Mouse (Mus musculus) intestine, embryonic 15.5 days (tissue): ENCODE measurements at regions not wholly inside any gene's neighbourhood (a gene's known extent, or its start where the extent isn't known, plus 50 kb on each side); places are given as distances from the start of the nearest gene placed in this dataset.

Experiments
- ATAC-seq: fragments of 200-750 bp; cut with Nextera tagmentation; 2 replicates; pipeline ENCODE4 v1.8.0; 2017; ENCODE audit warnings: moderate TSS enrichment, moderate library complexity
- H3K27ac ChIP-seq: fragments of 300-500 bp; sonication (generic); 2 replicates; pipeline ENCODE4 v1.5.1; 2015; ENCODE audit warnings: mild to moderate bottlenecking, inconsistent platforms
- H3K27me3 ChIP-seq: fragments of 300-500 bp; sonication (generic); replicated peaks from 2 replicates; pipeline ENCODE4 v1.6.1; 2015; ENCODE audit warnings: inconsistent platforms
- H3K36me3 ChIP-seq: fragments of 300-500 bp; sonication (generic); 2 replicates; pipeline ENCODE4 v1.6.1; 2015; ENCODE audit warnings: inconsistent platforms
- H3K4me1 ChIP-seq: fragments of 300-500 bp; sonication (generic); replicated peaks from 2 replicates; pipeline ENCODE4 v1.6.1; 2015; ENCODE audit warnings: inconsistent platforms
- H3K4me2 ChIP-seq: fragments of 300-500 bp; sonication (generic); replicated peaks from 2 replicates; pipeline ENCODE4 v1.6.1; 2015; ENCODE audit warnings: mild to moderate bottlenecking, inconsistent platforms
- H3K4me3 ChIP-seq: fragments of 300-500 bp; sonication (generic); replicated peaks from 2 replicates; pipeline ENCODE4 v1.5.1; 2015; ENCODE audit warnings: inconsistent platforms
- H3K9ac ChIP-seq: fragments of 300-500 bp; sonication (generic); 2 replicates; pipeline ENCODE4 v1.6.1; 2015; ENCODE audit warnings: inconsistent platforms
- H3K9me3 ChIP-seq: fragments of 300-500 bp; sonication (generic); 2 replicates; pipeline ENCODE4 v1.6.1; 2016; ENCODE audit warnings: inconsistent platforms
- WGBS: fragments of 180-500 bp; shearing (Covaris S2); methylation state at CpG from one replicate; pipeline ENCODE4 v1.1.7; 2015; 5-methylcytosine and 5-hydroxymethylcytosine counted together

DNA sequence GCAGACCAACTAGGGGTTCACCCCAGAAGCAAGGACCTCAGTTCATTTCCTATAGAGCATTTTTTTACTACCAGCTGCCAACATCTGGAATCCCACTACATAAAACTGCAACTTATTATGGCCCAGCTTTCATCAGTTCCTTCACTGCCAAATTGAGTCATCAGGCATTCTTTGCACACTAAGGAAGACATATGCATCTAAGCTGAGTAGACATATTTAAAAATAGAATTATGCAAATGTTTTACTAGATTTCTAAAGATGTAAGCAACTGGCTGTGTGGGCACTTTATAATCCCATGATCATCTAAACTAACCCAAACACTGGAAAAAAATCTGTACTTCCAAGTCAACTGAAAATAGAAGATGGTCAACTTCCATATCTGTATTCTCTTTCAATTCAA is 415.9 kb upstream of the Rarb start:
- Histone ChIP-seq H3K36me3 (no peaks in the 10 kb centered on the region), H3K27me3 (no peaks in the 10 kb centered on the region), H3K27ac (no peak overlapping the region), H3K4me3 (no peak overlapping the region), H3K4me1 (no peaks in the 10 kb centered on the region), H3K9ac (no peak overlapping the region), H3K9me3 (no peaks in the 10 kb centered on the region), H3K4me2 (no peak overlapping the region)
- no peak for ATAC-seq

DNA sequence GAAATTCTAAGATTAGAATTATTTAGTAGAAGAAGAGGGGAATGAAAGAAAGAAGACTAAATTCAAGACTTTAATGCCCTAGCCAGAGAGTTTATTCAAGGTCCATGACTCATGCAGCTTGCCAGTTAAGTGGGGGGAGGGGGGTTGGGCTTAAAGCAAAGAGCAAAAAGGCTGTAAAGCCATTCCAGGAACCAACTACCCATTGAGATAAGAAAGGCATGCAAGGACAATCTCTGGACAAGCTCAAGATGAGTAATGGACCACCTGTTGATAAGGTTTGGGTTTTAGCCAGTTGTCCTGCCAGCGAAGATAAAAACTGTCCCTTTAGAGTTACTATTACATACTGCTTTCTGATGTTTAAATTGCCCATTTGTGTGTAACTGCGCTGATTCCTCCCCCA is 392.5 kb upstream of the Rarb start:
- Histone ChIP-seq H3K36me3 (no peaks in the 10 kb centered on the region), H3K27me3 (no peaks in the 10 kb centered on the region), H3K4me1 (no peaks in the 10 kb centered on the region), H3K4me3 (no peak overlapping the region), H3K27ac (no peak overlapping the region), H3K9ac (no peak overlapping the region), H3K9me3 (no peaks in the 10 kb centered on the region), H3K4me2 (no peak overlapping the region)
- ATAC-seq, result no peak
- 69% methylated on average over 2 of the region's 2 CpGs for WGBS

DNA sequence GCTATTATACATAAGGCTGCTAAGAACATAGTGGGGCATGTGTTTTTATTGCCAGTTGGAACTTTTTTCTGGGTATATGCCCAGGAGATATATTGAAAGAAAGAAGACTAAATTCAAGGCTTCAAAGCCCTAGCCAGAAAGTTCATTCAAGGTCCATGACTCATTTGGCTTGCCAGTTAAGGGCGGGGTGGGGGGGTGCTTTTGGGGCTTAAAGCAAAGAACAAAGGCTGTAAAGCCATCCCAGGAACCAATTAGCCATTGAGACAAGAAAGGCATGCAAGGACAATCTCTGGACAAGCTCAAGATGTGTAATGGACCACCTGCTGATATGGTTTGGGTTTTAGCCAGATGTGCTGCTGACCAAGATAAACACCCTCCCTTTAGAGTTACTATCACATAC is 386.7 kb upstream of the Rarb start:
- Histone ChIP-seq H3K4me1 (no peaks in the 10 kb centered on the region), H3K27me3 (no peaks in the 10 kb centered on the region), H3K27ac (no peak overlapping the region), H3K9ac (no peak overlapping the region), H3K9me3 (no peaks in the 10 kb centered on the region), H3K4me2 (no peak overlapping the region), H3K4me3 (no peak overlapping the region), H3K36me3 (no peaks in the 10 kb centered on the region)
- no peak for ATAC-seq
- 71% methylated on average over 1 of the region's 1 CpGs for WGBS

DNA sequence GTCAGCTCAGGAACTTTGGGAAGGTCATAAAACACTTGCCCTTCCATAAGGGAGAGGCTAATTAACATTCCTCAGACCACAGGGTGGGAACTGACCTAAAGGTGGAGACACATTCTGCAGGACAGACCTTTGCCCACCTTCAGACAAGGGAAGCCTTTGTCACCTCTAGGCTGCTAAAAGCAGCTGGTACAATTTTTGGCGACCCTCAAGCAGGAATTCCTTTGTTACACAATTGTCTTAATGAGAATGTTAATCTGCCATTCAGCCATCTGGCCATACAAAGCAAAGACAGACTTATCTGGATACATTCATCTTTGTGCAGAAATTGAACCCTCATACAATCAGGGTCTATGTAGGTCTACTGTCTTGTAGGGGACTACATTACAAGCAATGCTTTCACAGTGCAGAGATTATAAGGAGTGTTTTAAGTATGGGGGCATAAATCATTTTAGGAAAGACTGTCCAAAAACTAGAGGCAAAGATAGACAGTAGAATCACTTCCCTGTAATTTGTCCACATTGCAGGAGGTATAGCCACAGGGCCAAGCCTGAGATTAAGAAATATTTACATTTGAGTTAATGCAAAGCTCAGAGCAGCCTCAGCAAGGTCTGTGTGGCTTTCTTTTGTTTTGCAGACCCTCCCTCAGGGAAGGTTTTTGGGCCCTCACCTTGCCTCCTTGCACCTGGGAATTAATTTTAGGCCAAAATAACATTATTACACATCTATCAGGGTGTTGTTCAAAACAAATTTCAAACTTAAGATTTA is 384.5 kb upstream of the Rarb start:
- H3K9ac ChIP-seq, result no peak overlapping the region
- H3K27me3 ChIP-seq, result no peaks in the 10 kb centered on the region
- WGBS, result 53% methylated on average over 1 of the region's 1 CpGs
- H3K4me2 ChIP-seq, result no peak overlapping the region
- no peak overlapping the region for H3K27ac ChIP-seq
- no peaks in the 10 kb centered on the region for H3K4me1 ChIP-seq
- H3K36me3 ChIP-seq, result no peaks in the 10 kb centered on the region
- H3K9me3 ChIP-seq, result no peaks in the 10 kb centered on the region
- no peak for ATAC-seq
- H3K4me3 ChIP-seq, result no peak overlapping the region

DNA sequence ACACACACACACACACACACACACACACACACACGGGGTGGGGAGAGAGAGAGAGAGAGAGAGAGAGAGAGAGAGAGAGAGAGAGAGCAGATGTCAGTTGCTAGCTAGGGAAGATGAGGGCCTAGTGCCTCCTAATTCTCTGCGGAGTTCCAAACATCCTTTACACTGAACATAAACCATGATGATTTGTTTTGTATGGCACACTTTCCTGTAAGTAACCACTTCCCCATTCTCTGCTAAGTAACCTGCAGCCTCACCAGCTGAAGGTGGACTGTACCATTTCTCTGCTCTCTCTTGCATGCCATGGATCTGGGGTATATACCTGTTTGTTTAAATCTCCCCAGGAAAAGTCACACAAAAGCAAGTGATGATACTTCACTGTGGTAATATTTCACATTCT is 374.0 kb upstream of the Rarb start:
- H3K9ac ChIP-seq, result no peak overlapping the region
- WGBS, result 49% methylated on average over 2 of the region's 2 CpGs
- no peak overlapping the region for H3K27ac ChIP-seq
- ATAC-seq, result no peak
- H3K36me3 ChIP-seq, result no peaks in the 10 kb centered on the region
- no peaks in the 10 kb centered on the region for H3K27me3 ChIP-seq
- H3K4me1 ChIP-seq, result no peaks in the 10 kb centered on the region
- H3K4me2 ChIP-seq, result no peak overlapping the region
- no peaks in the 10 kb centered on the region for H3K9me3 ChIP-seq
- no peak overlapping the region for H3K4me3 ChIP-seq

DNA sequence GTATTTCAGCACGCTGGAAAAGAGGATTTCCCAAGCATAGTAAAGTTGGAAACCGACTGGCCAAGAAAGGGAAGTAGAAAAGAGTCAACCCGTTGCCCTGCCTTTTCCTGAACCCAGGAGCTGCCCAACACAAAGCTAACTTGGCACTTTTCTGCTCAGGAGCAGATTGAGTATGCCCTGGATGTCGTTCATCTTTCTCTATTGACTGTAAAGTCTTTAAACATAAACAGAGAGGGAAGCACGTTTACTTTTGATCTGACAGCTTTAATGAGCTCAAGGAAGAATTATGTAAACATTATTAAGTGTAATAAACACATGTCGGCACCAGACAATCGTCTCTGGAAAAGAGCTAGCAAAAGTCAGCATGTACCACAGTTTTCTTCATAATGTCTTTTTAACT is 354.3 kb upstream of the Rarb start:
- H3K27me3 ChIP-seq, result peaks cover 30% of the 10 kb centered on the region
- peak overlapping the region; percentile 88 for H3K4me2 ChIP-seq
- no peak overlapping the region for H3K9ac ChIP-seq
- no peak overlapping the region for H3K27ac ChIP-seq
- H3K4me3 ChIP-seq, result no peak overlapping the region; the same call in 1 of the 2 replicates
- H3K4me1 ChIP-seq, result peaks cover 6% of the 10 kb centered on the region; the same call in 1 of the 2 replicates
- WGBS, result 8% methylated on average over 7 of the region's 7 CpGs
- peak; percentile 23; the same call in 1 of the 2 replicates for ATAC-seq
- no peaks in the 10 kb centered on the region for H3K9me3 ChIP-seq
- H3K36me3 ChIP-seq, result no peaks in the 10 kb centered on the region

DNA sequence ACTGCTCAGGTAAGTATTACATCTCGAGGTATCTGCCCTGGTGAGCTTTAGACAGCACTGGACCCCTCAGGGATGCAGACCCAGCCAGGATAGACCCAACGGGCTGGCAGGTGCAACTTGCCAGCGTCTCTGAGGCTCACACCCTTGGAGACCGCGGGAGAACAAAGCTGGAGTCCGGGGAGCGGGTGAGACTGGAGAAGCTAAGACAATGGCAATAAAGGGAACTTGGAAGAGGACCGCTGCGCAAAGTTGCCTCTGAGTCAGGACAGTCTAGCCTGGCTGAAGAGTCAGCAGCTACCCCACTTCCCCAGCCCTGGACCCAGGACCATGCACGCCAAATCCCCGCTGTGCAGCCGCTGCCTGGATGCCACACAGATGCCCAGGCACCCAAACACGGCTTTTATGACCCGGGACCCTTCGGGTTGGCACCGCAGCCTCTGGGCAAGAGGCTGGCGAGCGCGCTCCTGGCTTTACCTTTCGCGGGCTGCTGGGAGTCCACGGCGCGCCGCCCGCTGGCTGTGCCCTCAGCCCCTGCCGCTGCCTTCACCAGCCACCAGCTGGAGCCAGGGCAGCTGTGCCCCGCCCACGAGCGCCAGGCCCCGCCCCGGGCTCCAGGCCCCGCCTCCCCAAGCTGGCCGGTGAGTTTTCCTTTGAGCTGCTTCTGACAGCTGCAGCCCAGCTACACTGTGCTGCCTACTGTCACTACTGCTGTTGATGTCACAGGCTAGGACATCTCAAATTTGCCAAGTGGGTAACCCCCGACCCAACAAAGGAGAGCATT is 353.6 kb upstream of the Rarb start:
- no peak overlapping the region for H3K27ac ChIP-seq
- H3K4me1 ChIP-seq, result peaks cover 6% of the 10 kb centered on the region; the same call in 1 of the 2 replicates
- 2% methylated on average over 35 of the region's 35 CpGs for WGBS
- peak overlapping the region; percentile 26; the same call in 1 of the 2 replicates for H3K9ac ChIP-seq
- peaks cover 33% of the 10 kb centered on the region for H3K27me3 ChIP-seq
- peak overlapping the region; percentile 88 for H3K4me2 ChIP-seq
- ATAC-seq, result peak; percentile 97
- H3K9me3 ChIP-seq, result no peaks in the 10 kb centered on the region
- peak overlapping the region; percentile 44 for H3K4me3 ChIP-seq
- H3K36me3 ChIP-seq, result no peaks in the 10 kb centered on the region

DNA sequence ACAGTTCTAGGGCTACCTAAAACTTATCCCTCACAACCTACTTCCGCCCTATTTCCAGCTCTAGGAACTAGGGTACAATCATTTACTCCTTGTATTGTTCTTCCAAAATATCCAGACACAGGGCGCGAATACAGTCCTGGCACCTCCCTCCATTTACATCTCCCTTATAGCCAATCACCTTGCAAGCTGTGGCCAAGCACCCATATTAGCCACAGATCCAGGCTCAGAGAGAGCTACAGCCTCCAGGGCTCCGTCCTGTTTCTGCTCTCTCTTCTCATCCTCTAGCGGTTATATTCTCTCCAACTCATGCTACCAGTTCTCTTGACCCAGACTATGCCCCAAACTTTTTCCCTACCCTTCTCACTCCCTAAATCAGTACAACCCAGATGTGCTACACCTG is 352.9 kb upstream of the Rarb start:
- Histone ChIP-seq H3K36me3 (no peaks in the 10 kb centered on the region), H3K27me3 (peaks cover 31% of the 10 kb centered on the region), H3K9ac (no peak overlapping the region), H3K4me3 (peak overlapping the region; percentile 44), H3K4me2 (peak overlapping the region; percentile 88), H3K4me1 (peaks cover 6% of the 10 kb centered on the region; the same call in 1 of the 2 replicates), H3K27ac (no peak overlapping the region), H3K9me3 (no peaks in the 10 kb centered on the region)
- WGBS, result 41% methylated on average over 5 of the region's 5 CpGs
- ATAC-seq, result peak; percentile 11; the same call in 1 of the 2 replicates

DNA sequence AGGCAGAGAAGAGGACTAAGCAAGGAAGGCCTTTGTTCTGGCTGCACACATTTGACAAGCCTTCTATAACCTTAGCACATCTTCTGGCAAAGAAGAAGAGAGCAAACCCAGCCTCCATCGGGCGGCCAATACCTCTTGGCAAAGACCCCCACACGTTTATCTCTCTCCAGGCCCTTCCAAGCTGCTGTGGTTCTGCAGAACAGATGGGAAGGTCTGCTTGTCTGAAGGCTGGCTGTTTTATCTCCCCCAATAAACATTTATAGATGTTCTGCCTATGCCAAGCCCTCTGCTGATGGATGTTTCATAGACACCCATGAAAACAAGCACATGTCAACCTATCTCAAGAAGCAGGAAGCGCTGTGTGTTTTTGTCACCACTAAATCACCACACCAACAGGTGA is 339.4 kb upstream of the Rarb start:
- Histone ChIP-seq H3K27ac (no peak overlapping the region), H3K36me3 (no peaks in the 10 kb centered on the region), H3K4me3 (no peak overlapping the region), H3K9me3 (no peaks in the 10 kb centered on the region), H3K4me2 (no peak overlapping the region), H3K27me3 (no peaks in the 10 kb centered on the region), H3K4me1 (no peaks in the 10 kb centered on the region), H3K9ac (no peak overlapping the region)
- ATAC-seq, result no peak
- 66% methylated on average over 4 of the region's 4 CpGs for WGBS

DNA sequence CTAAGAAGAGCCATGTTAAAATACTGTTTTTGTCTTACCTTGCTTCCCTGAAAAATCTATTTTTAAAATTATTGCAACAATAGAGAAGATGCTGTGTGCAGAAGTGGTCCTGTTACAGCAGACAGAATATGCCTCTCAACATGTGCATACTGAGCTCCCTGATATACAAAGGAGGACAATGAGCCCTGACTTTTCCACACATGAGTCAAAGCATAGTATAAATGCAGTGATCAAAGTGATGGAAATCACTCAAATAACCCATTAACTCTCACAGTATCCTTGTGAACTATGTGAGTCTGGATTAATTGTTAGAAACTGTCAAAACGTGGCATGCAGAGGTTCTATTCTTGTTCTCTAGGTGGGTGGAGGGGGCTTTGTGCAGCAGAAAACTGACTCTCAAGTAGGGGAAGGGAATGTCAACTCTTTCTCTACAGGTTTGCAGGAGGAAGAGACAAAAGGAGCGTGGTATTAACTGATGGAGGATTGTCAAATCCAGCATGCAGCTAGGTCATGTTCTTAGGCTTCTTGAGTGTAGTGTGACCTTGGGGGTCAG is 337.5 kb upstream of the Rarb start:
- Histone ChIP-seq H3K4me3 (no peak overlapping the region), H3K36me3 (no peaks in the 10 kb centered on the region), H3K27ac (no peak overlapping the region), H3K9me3 (no peaks in the 10 kb centered on the region), H3K4me1 (no peaks in the 10 kb centered on the region), H3K9ac (no peak overlapping the region), H3K27me3 (no peaks in the 10 kb centered on the region), H3K4me2 (no peak overlapping the region)
- no peak for ATAC-seq
- WGBS, result 62% methylated on average over 2 of the region's 2 CpGs

DNA sequence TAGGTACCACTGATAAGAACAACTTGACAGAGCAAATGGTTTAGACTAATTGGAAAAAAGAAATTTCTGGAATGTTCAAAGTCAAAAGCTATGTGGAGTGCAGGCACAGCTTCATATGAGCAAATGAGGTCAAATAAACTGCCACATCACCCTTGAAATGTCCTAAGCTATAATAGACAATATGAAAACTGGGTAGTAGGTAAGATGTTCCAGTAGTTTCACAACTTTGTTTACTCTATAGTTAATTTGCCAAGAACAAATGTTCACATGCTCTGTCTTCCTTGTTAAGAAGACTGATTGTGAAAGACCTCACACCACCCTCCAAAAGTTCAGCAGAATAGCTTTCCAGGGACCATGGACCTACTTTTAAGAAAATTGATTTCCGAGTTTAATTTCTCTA is 301.7 kb upstream of the Rarb start:
- no peak for ATAC-seq
- H3K27me3 ChIP-seq, result no peaks in the 10 kb centered on the region
- H3K36me3 ChIP-seq, result no peaks in the 10 kb centered on the region
- no peak overlapping the region for H3K4me2 ChIP-seq
- H3K4me1 ChIP-seq, result no peaks in the 10 kb centered on the region
- no peaks in the 10 kb centered on the region for H3K9me3 ChIP-seq
- WGBS, result 93% methylated on average over 1 of the region's 1 CpGs
- no peak overlapping the region for H3K4me3 ChIP-seq
- H3K27ac ChIP-seq, result no peak overlapping the region
- no peak overlapping the region for H3K9ac ChIP-seq

DNA sequence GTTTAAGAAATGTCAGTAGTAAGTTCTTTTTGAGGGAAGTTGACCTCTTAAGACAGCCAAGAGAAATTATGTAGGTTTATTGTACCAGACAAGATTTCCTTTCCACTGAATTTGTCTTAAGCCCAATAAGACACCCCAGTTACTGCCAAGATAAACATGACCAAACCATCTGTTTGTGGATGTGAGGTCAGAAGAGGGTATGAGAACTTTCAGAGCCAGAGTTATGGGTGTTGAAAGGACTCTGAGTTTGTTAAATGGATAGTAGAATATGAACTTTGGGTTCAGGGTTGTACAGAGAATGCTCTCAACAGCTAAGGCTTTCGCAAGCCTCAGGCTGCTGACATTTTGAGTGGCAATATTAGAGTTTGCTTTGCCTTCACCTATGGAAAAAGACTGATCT is 287.7 kb upstream of the Rarb start:
- H3K36me3 ChIP-seq, result no peaks in the 10 kb centered on the region
- H3K4me3 ChIP-seq, result no peak overlapping the region
- no peak overlapping the region for H3K9ac ChIP-seq
- H3K9me3 ChIP-seq, result no peaks in the 10 kb centered on the region
- ATAC-seq, result no peak
- no peak overlapping the region for H3K4me2 ChIP-seq
- no peaks in the 10 kb centered on the region for H3K4me1 ChIP-seq
- 86% methylated on average over 1 of the region's 1 CpGs for WGBS
- no peak overlapping the region for H3K27ac ChIP-seq
- H3K27me3 ChIP-seq, result no peaks in the 10 kb centered on the region
